Mouse (Mus musculus) liver, postnatal 0 days (tissue): ENCODE data around the gene Zfp558.

Source experiments
- CTCF ChIP-seq: sonication (generic); IDR thresholded peaks from 2 replicates; pipeline ENCODE4 v1.5.1; 2016; ENCODE audit warnings: antibody characterized with exemption, low read depth
- EP300 ChIP-seq: IDR thresholded peaks from 2 replicates; pipeline ENCODE4 v1.6.1; 2016; ENCODE audit warnings: antibody characterized with exemption, low read depth, mild to moderate bottlenecking

DNA sequence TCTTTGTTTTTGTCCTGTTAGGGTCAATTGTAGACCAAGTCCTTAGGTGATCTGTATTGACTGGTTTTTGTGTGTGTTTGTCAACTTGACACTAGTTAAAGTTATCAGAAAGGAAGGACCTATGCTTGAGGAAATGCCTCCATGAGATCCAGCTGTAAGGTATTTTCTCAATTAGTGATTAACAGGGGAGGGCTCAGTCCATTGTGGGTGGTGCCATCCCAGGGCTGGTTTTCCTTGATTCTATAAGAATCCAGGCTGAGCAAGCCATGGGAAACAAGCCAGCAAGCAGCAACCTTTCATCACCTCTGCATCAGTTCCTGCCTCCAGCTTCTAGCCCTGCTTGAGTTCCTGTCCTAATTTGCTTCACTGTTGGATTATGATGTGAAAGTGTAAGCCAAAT is 47.7 kb downstream of the Zfp558 start, which contains the start of gene Mbd3l2:
- TF ChIP-seq CTCF (no peak), EP300 (no peak)
